Mouse (Mus musculus) C2C12 (cell line): ENCODE data around the gene Pcnx2.

ENCODE experiments used
- CTCF ChIP-seq: IDR thresholded peaks from one replicate; pipeline ENCODE4 v1.5.1; 2011; ENCODE audit not compliant: control insufficient read depth, insufficient read depth, insufficient read length
- MYOD1 ChIP-seq: IDR thresholded peaks from one replicate; pipeline ENCODE4 v1.6.1; 2011; ENCODE audit warnings: low read depth; ENCODE audit not compliant: control insufficient read depth, insufficient read length
- MYOG ChIP-seq: IDR thresholded peaks from one replicate; pipeline ENCODE4 v1.6.1; 2011; ENCODE audit not compliant: control insufficient read depth, insufficient read length; ENCODE audit errors: extremely low read depth

GRCm38 (mm10) chr8:125776314-125776713 lies 121.8 kb downstream of the Pcnx2 start:
- TF ChIP-seq MYOD1, result no peak
- TF ChIP-seq MYOG, result no peak
- TF ChIP-seq CTCF, result no peak
